Mouse (Mus musculus) spleen, postnatal 4 days (tissue): ENCODE measurements around the gene Zcchc14.
"Not testable (repeated sequence)": the region's sequence is repeated elsewhere in the genome, so short reads cannot be mapped to it uniquely, and the experiment has no call there.

Experiments used
- DNase-seq, 2 experiments: peaks; one replicate each; pipeline ENCODE4 v3.0.0; 2022; ENCODE audit warnings: low spot score in 2 of 2

Gene Zcchc14

GRCm38 (mm10) chr8:121652774-121653323 is at the start of gene Zcchc14:
Zcchc14 (minus strand) TSS chr8:121652901.
- DNase-seq: peak; percentile 59 to 70

GRCm38 (mm10) chr8:121699936-121700335 is 47.2 kb upstream of the Zcchc14 start:
- no peak for DNase-seq

GRCm38 (mm10) chr8:121698615-121699101 is 46.0 kb upstream of the Zcchc14 start:
- DNase-seq: no peak

- no peak for DNase-seq
These were observed 45.3 kb upstream of the Zcchc14 start for GRCm38 (mm10) chr8:121697735-121698614.

- DNase-seq: no peak
These were observed 43.0 kb upstream of the Zcchc14 start for GRCm38 (mm10) chr8:121695585-121696184.

GRCm38 (mm10) chr8:121694453-121694852 is 41.8 kb upstream of the Zcchc14 start:
- peak; percentile 33 to 82 for DNase-seq

GRCm38 (mm10) chr8:121688496-121688895 is 35.8 kb upstream of the Zcchc14 start:
- DNase-seq: no peak

- no peak for DNase-seq
These were observed 34.9 kb upstream of the Zcchc14 start for GRCm38 (mm10) chr8:121687455-121688161.

GRCm38 (mm10) chr8:121685419-121685818 is 32.7 kb upstream of the Zcchc14 start:
- peak in 1 of 2 experiments; percentile 72 for DNase-seq

- no peak for DNase-seq
These were observed 30.6 kb upstream of the Zcchc14 start for GRCm38 (mm10) chr8:121683083-121683832.

GRCm38 (mm10) chr8:121681457-121681856 is 28.8 kb upstream of the Zcchc14 start:
- DNase-seq: no peak

GRCm38 (mm10) chr8:121680896-121681295 is 28.2 kb upstream of the Zcchc14 start:
- no peak for DNase-seq

- DNase-seq: no peak
These were observed 26.0 kb upstream of the Zcchc14 start for GRCm38 (mm10) chr8:121678696-121679095.

GRCm38 (mm10) chr8:121675701-121676100 is 23.0 kb upstream of the Zcchc14 start:
- no peak for DNase-seq

GRCm38 (mm10) chr8:121675161-121675560 is 22.5 kb upstream of the Zcchc14 start:
- no peak for DNase-seq

GRCm38 (mm10) chr8:121674524-121674923 is 21.8 kb upstream of the Zcchc14 start:
- no peak for DNase-seq

- DNase-seq: no peak
These were observed 21.2 kb upstream of the Zcchc14 start for GRCm38 (mm10) chr8:121673917-121674316.

- DNase-seq: no peak
These were observed 20.5 kb upstream of the Zcchc14 start for GRCm38 (mm10) chr8:121673153-121673552.

- DNase-seq: no peak
These were observed 16.5 kb upstream of the Zcchc14 start for GRCm38 (mm10) chr8:121669208-121669607.

GRCm38 (mm10) chr8:121668553-121668952 is 15.9 kb upstream of the Zcchc14 start:
- DNase-seq: no peak

GRCm38 (mm10) chr8:121667936-121668500 is 15.3 kb upstream of the Zcchc14 start:
- DNase-seq: not testable (repeated sequence)
